Mouse (Mus musculus) lung, adult 2 months (tissue): Measurements from ENCODE around the gene Slc5a4b.

Experiments used
- CTCF ChIP-seq: fragments of 200-500 bp; IDR thresholded peaks from 2 replicates; pipeline ENCODE4 v1.5.1; 2011; ENCODE audit warnings: mild to moderate bottlenecking, low read length, control low read depth; ENCODE audit not compliant: insufficient read depth
- POLR2A ChIP-seq: fragments of 200-500 bp; IDR thresholded peaks from 2 replicates; pipeline ENCODE4 v1.6.1; 2011; ENCODE audit warnings: low read depth, mild to moderate bottlenecking, control low read depth, low read length, borderline replicate concordance; ENCODE audit errors: extremely low read depth

GRCm38 (mm10) chr10:76033119-76033455 lies 77.7 kb downstream of the Slc5a4b start:
- TF ChIP-seq POLR2A, result no peak
- no peak for TF ChIP-seq CTCF
